Mouse (Mus musculus) cerebellum, postnatal 4 days (tissue): ENCODE measurements around the gene Lmntd1.

ENCODE experiments used
- DNase-seq, 2 experiments: peaks; one replicate each; pipeline ENCODE4 v3.0.0; 2022; ENCODE audit warnings: low spot score in 2 of 2, mixed read lengths in 1 of 2

The Lmntd1 gene

DNA sequence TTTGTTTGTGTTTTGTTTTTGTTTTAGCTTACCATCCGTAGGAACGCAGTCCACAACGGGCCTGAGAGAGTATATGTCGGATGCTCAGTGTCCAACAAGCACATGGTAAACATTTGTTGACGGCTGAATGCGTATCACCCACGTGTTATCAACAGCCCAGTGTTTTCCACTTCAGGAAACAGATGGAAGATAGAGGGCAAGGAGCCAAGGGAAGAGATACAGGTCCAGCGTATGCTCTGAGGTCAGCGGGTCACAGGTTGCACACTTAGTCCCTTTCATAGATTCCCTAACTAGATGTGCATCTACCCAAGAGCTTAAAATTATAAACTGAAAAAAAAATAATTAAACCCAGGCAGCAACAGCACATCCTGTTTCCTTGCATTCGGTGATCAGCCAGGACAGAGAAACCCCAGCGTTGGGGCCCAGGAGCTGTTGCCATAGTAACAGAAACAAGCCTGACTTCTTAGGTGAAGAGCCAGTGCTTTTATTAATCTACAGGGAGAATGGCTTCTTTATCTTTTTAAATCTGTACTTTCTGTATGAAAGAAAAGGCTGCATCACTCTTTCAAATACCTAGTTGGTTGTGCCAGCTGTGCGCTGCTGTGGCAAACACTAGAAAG, 128.0 kb downstream of the Lmntd1 start:
- DNase-seq, result no peak

DNA sequence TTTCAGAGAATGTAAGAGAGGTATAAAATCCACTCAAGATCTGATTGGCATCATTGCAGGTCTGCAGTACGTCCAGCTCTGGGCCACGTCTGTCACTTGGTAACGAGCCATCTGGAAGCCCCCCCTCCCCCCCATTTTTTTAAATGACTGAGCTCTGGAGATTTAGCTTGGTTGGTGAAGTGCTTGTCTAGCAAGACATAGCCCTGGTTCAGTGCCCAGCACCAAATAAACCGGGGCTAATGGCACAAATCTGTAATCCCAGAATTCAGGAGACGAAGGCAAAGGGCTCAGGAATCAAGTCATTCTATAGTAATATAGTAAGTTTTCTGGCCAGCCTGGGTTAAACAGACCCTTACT, 130.8 kb downstream of the Lmntd1 start:
- no peak for DNase-seq

DNA sequence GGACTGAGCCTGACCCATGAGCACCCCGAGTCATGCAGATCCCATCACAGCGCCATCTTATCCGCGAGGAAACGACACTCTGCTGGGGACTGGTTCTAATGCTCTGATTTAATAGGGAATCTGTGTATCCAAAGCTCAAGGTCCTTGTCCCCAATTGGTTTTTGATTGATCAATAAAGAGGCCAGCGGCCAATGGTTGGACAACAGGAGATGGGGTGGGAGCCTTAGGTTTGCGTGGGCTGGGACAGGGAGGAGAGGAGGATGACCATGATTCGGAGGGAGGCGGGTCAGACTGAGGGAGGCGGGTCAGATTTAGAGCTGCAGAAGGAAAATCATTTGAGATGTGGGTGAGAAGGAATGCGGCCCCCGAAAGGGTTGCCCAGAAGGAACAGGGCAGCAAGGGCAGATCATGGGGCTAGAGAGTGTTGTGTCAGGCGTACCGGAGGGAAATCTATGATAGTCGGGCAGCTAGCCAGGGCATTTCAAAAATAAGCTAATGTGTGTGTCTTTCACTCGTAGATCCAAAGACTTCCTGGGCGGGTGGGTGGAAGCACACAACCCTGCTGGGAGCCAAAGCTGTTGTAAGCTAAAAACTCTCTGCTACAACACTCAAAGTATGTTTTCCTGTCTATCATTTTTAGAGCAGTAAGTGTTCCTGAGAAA, 131.3 kb downstream of the Lmntd1 start:
- DNase-seq, result peak in 1 of 2 experiments; percentile 36

DNA sequence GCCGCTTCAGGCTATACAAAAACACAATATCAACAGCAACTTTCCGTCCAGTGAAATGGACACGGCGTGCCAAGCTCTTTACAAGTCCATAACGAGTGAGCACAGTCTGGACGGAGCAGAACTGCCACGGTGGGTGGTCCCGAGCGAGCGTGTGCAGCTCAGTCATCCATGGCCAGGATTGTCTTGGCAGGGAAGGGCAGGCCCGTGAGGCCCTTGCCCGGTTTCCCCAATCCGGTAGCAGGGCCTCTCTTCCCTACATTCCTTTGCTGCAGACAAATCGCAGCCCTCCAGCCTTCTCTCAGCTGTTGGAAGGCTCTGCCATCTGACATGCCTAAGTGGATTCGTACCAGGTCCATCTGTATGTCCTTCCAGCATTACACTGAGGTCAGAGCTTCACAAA, 132.2 kb downstream of the Lmntd1 start:
- peak in 1 of 2 experiments; percentile 59 for DNase-seq

DNA sequence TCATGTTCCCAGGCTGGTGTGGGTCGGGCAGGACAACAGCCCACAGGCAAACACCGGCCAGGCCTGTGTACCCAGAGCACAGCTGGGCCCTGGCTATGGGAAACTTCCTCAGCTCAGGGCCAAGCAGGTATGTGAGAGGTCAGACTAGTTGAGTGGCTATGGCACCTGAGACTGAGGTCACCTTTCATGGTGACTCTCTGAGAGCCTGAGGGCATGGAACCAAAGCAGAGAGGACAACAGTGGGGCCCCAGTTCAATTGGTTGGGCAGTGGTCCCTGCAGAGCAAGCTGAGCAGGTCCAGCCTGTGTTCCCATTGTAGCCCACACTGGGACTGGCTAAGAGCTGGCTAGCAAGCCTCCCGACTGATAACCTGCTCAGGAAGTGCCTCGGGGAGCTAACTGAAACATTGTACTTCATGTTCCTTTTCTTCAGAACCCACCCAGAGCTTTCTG, 135.3 kb downstream of the Lmntd1 start:
- DNase-seq, result no peak

DNA sequence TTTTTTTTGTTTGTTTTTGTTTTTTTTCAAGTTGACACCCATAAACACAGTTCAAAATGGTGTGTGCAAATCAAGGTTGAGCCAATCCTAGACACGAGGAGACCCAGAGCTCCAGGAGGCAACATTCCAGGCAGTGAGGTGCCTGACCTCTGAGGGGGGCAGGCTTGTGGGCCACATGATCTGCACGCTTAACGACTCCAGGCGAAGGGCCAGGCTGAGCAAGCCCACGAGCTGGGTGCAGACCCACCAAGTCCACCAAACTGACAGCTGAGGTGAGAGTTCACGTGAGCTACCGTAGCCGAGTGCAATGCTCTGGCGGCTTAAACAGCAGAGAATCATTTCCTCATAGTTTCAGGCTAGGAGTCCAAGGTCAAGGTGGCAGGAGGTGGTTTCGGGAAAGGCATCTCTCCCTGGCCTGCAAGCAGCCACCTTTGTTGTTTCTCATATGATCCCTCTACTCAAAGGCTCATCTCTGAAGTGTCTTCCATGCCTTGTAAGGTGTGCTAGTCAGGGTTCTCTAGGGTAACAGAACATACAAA, 136.7 kb downstream of the Lmntd1 start:
- DNase-seq, result no peak

DNA sequence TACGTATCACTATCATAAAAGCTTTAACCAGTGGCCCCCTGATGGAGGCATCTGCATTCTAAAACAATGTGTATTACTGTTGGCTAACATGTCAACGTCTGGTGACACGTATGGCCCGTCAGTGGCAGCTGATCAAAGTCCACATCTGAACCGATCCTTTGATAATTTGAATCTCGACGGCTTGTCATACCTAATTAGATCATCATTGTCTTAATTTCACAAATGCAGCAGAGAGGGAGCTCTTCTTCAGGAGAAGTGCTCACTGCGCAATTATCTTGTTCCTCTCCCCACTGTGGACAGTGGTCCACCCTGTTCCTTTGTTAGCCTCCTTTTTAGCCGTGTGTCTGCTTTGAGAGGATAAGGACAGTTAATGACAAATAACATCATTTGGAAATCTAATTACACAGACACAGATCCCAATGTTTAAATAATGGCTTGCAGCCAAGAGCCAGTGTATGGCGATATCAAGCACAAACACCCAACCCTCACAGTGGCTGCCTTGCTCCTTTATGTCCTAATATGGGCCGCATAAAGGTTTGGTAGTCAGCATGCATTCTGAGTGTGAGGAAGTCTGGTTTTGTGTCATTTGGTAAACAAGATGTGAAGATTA, 142.4 kb downstream of the Lmntd1 start:
- DNase-seq, result no peak

GRCm38 (mm10) chr6:145469260-145469943, 144.7 kb downstream of the Lmntd1 start:
- DNase-seq, result no peak

DNA sequence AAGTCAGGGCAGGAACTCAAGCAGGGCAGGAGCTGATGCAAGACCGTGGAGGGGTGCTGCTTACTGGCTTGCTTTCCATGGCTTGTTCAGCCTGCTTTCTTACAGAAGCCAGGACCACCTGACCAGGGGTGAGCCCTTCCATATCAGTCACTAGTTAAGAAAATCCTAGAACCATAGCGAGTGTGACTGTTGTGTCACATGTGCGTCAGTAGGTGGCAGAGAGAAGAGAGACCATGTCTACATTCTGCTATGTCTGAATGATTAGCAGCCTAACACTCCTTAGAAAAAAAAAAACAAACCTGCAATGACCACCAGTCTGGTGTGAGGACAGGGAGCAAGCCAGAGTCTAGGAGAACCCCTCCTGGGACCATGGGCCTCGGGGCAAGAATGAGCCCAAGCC, 150.1 kb downstream of the Lmntd1 start:
- no peak for DNase-seq

DNA sequence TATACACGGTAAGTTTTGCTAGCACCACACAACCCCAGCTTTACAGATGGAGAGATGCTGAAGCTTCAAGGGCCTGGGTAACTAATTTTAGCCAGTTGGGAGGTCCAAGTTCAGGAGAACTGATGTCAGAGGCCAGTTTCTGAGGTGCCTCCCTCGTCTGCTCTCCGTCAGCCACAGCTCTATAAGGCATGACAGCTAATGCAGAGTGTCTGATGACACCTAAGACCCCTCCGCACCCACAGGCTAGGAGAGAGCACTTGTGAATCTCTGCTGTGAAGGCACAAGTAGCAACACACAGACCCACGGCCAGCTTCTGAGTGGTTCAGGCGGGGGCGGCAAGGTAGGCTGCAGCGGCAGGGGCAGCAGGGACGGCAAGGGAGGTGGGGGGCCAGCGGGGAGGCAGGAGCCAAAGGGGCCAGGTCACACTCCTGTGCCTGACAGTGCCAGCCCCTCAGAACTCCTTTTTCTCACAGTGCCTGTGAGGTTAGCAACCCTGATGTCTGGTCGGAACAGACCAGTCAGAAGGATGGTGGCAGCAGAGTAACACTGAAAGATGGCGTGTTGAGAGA, 151.4 kb downstream of the Lmntd1 start:
- no peak for DNase-seq

GRCm38 (mm10) chr6:145457066-145457465, 157.1 kb downstream of the Lmntd1 start:
- no peak for DNase-seq

DNA sequence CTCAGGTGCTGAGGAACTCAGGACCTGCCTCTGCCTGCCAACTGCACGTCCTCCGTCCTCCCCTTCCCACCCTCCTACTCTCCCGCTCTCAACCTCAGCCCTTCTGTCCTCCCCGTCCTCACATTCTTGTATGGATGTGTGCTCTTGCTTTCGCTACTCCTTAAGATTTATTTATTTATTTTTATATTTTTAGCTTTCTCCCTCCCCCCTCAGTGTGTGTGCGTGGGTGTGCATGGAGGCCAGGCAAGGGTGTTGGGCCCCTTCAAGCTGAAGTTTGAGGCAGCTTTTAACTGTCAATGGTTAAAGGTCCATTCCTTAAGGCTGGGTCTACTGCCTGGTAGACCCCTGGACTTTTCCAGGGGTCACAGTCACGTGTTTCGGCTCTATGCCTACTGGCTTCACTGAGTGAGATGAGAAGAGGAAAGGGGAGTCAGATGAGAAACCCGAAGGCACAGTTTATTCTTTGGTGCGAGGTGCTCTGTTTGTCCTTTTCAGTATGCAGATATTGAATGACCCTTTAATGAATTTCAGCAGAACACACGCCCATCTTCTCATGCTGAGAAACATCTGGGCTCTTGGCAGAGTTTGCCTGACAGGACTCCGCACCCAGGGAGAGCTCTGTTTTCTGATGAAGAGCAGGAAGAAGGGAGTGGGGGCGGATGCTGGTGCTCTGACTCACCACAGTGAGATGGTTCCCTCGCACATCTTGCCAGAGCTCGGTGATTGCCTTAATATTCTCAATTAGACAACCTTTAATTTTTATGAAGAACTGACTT, 163.3 kb downstream of the Lmntd1 start:
- no peak for DNase-seq

DNA sequence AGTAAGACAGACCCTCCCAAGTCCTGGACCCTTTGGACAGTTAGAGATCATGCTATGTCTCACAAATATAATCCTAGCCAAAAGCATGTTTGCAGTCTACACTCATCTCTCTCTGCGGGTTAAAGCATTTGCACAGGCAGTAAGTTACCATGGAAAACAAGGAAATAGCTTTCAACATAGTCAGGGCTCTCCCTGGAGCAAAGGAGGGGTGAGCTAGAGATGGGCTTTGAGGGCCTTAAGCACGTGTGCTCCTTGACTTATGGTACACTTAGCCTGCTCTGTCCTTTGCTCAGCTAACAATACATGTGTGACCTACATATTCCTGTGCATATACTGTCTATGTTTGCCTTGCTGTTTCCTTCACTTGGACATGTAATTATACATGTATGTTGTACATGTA, 165.8 kb downstream of the Lmntd1 start:
- DNase-seq, result no peak

DNA sequence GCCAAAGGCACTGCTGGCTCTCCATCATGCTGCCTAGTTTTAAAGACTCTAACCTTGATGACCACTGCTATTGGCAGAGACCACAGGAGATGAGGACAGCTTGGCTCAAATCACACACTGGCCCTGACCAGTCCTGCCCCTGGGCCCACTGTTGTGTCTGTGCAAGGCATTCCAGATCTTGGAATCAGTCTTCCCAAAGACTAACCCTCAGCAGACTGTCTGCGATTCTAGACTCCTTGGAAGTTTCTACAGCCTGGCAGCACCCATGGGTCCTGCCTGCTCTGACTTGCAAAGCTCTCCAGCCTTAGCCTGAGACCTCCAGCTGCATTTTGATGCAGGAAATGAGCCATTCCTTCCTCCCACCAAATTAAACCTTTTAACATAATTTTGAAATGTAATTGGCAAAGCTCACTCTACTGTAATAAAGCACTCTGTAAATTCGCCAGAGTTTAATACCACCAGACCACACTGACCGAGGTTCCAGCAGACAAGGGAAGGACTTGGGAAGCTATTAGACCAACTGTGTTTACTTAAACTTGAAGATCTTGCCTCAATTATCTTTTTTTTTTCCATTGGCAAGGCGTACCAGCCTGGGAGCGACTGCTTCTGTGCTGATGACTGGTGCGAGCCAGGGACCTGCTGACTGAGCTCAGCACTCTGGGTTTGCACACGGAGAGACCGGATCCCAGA, 168.2 kb downstream of the Lmntd1 start:
- DNase-seq, result no peak

DNA sequence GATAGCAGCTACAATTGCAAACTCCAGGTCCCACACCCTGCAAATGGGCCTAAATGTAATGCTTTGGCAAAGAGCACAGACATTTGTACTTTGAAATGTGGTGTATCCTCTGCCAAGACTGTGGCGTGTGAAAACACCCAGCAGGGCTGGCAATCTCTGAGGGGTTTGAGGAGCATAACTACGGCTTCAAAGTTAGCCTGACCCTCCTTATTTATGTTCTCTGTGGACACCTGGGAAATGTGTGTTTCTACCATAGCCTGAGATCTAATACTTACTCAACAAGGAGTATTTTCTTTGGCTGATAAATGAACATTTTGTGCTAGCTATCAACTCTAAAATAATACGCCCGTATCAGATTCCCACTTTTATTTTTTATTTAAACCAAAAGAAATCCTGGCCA, 168.7 kb downstream of the Lmntd1 start:
- no peak for DNase-seq

DNA sequence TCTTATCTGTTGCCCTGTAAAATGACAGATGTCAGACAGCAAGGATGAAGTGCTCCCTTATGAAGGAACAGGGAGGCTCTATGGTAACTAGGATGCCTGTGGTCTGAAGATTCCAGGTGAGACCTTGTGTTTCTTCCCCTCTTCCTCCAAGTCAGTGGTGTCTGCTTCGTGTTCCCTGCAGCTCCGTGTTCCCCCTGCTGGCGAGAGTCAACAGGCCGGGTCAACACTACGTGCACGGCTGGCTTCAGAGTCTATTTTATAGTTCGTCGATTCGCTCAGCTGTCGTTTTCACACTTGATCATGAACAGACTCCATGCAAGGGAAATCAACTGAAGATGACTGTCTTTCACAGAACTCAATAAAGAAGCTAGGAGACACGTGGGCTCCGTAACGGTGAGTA, 171.3 kb downstream of the Lmntd1 start:
- peak in 1 of 2 experiments; percentile 23 for DNase-seq

GRCm38 (mm10) chr6:145441416-145442110, 172.6 kb downstream of the Lmntd1 start:
- DNase-seq, result peak in 1 of 2 experiments; percentile 56

GRCm38 (mm10) chr6:145438851-145439250, 175.3 kb downstream of the Lmntd1 start:
- DNase-seq, result no peak

GRCm38 (mm10) chr6:145435764-145436163, 178.4 kb downstream of the Lmntd1 start:
- DNase-seq, result no peak

DNA sequence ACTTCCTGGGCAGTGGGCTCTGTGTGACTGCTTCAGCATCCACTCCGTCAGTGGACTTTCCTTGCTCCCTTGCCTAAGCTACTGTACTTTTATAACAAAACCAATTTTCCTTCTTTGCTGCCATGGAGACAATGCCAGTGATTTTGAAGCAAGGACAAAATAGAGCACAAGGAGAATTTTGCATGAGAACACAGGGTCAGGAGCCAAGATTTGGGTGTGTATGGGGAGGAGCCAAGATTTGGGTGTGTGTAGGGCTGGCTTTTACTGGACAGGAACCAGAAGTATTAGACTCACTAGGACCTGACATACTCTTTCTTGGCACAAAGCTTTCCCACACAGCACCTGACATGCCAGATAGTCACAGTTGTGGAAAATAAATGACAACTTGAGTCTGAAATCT, 179.0 kb downstream of the Lmntd1 start:
- DNase-seq, result no peak
